Mouse (Mus musculus): ENCODE results near the gene Hnrnpu.

- TF ChIP-seq TAL1 (IDR thresholded peaks at IDR 0.05; ENCODE audit: low read length) (no peak), GATA1 (IDR thresholded peaks at IDR 0.05; ENCODE audit: low read length) (no peak)
These were observed 668 bp downstream of the Hnrnpu start for GRCm38 (mm10) chr1:178336777-178337481.
